Mouse (Mus musculus): ENCODE results near the gene Dock11.

Gene Dock11

DNA sequence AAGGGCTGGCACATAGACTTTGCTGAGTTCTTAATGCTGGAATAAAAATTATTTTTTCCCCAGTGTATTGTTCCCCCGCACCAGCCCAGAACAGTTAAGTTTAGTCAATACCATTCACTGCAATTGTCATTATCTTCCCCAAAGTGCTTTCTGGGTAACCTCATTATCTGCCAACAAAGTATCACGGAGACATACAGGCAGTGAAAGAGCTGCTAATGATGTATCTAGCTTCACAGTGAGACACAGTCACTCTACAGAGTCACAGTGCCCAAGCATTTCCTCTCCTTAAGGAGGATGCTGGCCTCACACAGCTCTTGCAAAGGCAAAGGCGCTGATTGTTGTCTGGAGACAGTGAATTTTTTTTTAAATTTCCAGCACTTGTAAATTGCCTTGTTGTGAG, 63.3 kb downstream of the Dock11 start:
- no peak for DNase-seq

DNA sequence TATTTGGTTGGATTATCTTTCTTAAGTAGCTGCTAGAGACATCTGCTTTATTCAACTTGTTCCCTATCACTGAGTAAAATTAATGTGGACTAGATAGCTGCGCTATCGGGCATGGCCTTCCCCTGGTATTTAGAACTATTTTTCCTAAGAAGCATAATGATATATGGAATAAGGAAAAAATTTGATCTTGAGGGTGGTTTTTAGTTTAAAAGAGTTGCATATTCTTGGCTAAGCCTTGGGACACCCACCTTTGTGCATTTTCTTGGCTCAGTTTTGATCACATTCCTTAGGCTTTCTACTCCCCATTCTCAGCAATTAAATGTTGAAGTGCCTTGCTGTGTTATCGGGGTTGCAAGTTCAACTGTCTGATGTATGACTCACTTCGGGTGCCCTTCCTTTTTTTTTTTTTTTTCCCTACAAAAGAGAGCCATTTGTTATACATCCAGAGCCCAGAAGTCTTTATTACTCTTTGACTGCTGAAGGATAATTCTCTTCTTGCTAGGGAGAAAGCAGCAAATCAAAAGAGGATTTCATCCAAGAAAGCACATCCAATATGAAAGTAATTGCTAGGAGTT, 64.0 kb downstream of the Dock11 start:
- no peak for DNase-seq

- DNase-seq, result no peak
Observed at GRCm38 (mm10) chrX:35956236-35956635, 67.6 kb downstream of the Dock11 start.

GRCm38 (mm10) chrX:35963087-35963486, 74.5 kb downstream of the Dock11 start:
- no peak for DNase-seq

GRCm38 (mm10) chrX:35969276-35969675, 80.6 kb downstream of the Dock11 start:
- DNase-seq, result peak in 1 of 2 experiments; percentile 9

- DNase-seq, result no peak
Observed at GRCm38 (mm10) chrX:35976657-35977056, 88.0 kb downstream of the Dock11 start.

DNA sequence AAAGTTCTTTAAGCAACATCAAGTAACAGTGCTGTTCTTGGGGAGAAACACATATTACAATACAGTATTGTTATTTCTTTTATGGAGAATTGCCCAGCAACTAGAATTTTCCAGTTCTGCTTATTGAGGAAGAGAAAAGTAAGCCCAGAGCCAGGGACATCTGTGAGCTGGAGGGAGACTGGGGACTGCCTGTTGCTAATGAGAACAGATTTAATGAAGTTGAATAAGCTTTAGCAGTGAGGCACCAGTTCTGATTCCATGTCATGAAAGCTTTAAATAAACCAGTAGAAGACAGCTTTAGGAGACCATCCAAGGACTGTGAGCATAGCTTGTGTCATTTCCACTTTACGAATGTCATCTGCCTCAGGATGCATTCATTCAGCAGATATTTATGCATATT, 99.3 kb downstream of the Dock11 start:
- no peak for DNase-seq

DNA sequence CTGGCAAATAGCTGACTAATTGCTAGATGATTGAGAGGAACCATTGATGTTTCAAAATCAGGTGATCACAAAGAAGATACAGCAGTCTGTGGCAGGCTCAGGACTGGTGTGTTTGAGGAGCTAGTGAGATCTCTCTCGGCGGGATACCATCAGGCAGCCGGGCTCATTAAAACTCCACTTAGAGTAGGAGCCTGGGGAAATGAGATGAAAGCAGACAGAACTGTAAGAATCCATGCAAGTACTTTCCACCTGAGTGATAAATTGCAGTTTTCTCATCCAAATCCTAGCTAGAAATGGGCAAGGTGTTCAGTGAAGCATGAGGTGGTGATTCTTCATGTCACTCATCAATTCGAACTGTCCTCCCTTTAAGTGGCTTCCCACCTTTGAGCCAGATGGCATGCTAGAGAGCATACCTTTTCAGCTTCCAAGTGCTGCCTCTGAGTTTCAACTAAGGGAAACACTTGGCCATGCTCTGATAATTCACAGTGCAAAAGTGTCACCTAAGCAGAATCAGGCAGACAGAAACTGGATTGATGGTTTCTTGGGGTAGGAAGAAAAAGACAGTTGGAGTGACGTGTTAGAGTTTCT, 102.0 kb downstream of the Dock11 start:
- DNase-seq, result peak in 1 of 2 experiments; percentile 42

DNA sequence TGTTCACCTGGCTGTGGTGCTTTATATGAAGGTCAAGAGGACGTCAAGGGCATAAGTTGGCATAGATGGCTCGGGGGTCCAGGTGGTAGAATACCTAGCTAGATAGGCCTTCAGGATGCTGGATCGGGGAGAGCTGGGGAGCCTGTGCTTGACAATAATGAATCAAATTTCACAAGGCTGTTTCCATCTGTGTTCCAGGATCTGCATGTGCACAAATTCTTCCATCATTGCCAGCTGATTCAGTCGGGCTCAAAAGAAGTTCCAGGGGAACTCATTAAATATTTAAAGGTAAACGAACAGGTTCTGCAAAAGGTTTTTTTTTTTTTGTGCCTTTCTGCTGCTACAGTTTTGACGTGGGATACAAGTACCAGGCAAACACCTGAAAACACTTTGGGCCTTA, 105.6 kb downstream of the Dock11 start:
- no peak for DNase-seq

DNA sequence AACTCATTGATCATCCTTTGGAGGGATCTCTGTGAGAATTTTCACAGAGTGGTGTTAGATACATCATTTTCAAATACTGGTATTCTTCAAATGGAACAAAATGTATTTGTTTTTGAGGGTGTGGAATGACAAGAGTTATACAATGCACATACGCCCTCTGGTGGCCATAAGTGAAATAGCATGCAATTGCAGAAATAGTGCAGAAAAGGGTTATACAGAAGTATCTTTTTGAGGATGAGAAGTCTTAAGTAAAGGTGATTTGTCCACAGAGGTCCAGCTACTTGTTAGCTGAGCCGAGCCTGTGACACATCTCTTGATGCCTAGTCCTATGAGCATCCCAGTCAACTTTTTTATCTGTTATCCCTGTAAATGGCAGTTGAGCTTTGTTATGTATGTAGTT, 108.4 kb downstream of the Dock11 start:
- peak; percentile 29 to 33 for DNase-seq

DNA sequence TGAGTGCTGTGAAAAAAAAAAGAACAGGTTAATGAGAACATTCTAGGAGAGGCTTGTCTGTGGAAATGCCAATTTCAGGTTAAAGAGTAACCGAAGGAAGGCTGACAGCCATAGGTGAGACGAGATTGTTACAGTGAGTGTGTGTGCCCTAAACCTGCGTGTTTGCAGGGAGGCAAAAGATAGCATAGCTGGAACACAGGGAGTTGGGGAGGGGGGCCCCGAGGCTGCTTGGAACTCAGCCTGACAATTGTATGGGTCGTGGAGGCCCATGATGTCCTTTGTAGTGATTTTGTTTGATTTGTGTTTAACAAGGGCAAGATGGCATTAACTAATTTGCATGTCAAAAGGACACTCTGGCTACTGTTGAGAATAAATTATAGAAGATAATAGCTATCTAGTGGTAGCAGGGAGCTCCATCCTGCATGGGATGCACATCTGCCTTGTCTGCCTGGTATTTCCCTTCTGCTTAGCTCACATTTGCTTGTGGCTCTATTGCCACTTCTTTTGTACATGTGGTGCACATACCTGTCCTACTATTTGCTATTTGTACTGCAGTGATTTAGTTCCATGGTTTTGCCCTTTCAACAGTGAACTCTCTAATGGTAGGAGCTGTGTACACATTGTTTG, 109.3 kb downstream of the Dock11 start:
- DNase-seq, result no peak

DNA sequence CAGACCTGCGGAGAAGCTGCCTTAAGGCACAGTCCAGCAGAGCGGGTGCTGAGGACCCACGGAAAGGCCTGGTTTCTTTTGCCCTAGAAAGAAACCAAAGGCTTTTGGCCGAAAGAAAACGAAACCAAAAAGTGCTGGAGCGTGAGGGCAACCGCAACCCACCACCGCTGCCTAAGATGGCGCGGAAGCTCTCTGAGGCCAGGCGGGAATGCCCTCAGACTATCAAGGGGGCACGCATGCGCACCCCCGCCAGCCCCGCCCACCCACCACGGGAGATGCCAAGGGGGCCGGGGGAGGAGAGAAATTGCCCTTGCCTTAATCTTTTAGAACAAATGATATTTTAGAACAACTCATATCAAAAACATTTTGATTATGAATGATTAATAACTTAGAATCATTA, 137.0 kb downstream of the Dock11 start:
- DNase-seq, result no peak

GRCm38 (mm10) chrX:36031113-36031512, 142.5 kb downstream of the Dock11 start:
- DNase-seq, result no peak

GRCm38 (mm10) chrX:36034045-36034444, 145.4 kb downstream of the Dock11 start:
- no peak for DNase-seq

- DNase-seq, result no peak
Observed at GRCm38 (mm10) chrX:36045731-36046130, 157.1 kb downstream of the Dock11 start.

DNA sequence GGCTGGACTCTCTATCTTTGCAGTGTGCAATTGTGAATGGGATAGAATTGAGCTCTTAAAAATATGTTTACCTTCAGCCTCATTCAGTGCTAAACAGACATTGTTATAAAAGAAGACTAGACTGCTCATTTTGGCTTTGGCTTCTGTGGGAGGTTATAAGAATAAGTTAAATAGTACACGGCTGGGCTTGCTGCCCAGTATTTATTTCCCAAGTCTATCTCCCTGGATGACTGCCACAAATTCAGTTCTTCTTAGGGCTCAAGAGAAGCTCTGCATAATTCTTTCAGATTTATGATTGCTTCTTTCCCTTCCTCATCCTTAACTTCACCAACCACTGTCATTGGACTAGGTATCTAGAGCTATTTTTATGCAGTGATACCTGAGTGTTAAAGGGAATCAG, 158.8 kb downstream of the Dock11 start:
- DNase-seq, result peak in 1 of 2 experiments; percentile 0

DNA sequence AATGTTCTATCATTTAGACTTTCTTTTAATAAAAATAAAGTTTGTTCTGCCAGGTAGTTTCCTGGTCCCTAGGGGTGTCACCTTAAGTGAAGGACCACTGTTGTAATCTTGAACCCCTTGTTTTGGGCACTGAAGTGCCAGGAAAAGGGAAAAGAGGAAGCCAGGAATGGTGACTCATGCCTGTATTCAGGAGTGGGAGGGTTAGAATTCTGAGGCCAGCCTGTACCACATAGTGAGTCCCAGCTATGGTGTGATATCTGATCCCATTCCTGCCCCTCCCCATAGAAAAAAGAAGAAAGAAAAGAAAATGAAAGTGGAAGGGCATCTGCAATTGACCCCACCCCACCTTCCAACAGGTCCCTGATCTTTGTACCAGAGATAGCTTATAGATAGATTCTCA, 161.7 kb downstream of the Dock11 start:
- DNase-seq, result no peak

- no peak for DNase-seq
Observed at GRCm38 (mm10) chrX:36073997-36074396, 185.4 kb downstream of the Dock11 start.

GRCm38 (mm10) chrX:36077164-36077563, 188.5 kb downstream of the Dock11 start:
- no peak for DNase-seq

- no peak for DNase-seq
Observed at GRCm38 (mm10) chrX:36082917-36083316, 194.3 kb downstream of the Dock11 start.

DNA sequence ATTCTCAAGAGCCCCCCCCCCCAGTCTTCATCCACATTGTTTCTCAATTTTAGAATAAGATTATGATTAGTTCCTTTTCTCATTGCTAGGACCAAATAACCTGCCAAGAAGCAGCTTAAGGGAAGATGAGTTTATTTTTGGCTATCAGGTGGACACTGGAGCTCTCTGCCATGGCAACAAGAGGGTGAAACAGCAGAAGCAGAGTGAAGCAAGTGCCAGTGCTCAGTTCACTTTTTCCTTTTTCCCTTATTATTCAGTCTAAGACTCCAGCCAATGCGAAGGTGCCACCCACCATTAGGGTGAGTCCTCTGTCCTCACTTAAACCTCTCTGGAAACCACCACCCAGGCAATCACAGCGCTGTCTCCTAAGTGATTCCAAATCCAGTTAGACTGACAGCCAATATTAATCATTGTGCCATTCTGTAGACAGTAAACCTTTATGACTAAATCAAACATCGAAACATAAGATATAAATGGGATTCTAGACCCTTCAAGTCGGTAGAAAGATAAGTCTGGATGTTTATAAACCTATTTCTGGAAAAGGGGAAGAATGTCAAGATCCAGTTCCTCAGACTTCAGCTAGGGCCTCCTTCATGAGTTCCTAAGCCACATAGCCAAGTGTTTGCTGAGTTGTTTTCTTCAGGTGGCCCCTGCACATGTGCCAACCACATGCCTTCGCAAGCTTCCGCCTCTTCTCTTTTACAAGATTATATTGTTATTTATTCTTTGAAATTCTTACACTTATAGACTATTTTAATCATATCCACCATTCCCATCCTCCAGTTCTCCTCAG, 200.0 kb downstream of the Dock11 start:
- DNase-seq, result no peak

DNA sequence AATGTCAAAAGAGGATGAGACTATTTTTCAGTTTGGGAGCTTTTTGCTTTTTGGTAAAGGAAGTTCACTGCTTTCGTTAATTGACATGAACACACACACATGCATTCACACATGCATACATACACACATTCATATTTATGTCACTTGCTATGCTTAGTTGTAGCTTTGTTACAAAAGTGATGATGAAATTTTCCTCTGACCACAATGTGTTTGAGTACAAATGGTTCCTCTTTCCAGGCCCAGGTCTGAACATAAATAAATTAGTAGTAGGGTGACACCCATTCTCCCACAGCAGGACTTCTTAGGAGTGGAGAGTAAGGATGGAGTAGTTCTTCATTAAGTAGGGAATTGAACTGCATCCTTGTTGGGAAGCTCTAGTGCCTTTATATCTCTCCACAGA, 212.3 kb downstream of the Dock11 start:
- DNase-seq, result no peak

GRCm38 (mm10) chrX:36101318-36101717, 212.7 kb downstream of the Dock11 start:
- no peak for DNase-seq

DNA sequence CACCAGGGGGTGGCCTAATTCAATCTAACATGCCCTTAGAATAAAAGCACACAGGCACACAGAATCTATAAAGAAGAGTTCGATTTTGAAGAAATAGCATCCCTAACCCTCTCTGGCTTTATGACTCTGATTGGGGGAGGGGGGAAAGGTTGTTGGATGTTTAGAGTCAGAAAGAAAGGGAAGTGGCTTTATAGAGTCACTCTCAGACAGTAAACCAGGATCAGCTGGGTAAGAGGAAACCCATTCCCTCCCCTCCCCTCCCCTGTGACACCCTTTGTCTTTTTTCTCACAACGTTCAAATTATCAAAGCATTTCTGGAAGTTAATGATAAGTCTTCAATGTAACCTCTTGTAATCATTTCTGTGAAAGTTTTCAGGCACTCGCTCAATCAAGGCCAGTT, 220.0 kb downstream of the Dock11 start:
- DNase-seq, result no peak
